Mouse (Mus musculus): ENCODE measurements at regions not wholly inside any gene's neighbourhood (a gene's known extent, or its start where the extent isn't known, plus 50 kb on each side); places are given as distances from the start of the nearest gene placed in this dataset.

DNA sequence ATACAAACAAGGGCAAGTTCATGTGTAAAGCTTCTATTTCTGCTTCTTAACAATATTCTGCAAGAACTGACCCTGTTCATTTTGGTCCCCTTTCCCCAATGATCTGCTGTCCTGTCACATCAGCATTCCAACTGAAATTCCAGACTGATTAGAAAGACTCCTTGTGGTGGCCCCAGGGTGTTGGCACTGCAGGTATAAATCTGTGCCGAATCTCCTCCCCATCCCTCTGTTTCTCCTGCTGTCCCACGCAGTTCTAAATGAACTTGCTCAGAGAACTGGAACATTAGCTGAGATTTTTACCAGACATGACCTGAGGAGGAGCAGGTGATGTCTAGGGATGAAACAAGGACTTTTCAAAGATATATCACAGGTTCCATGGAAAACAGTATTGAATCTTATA lies 467.7 kb downstream of the Pdha2 start:
- TF ChIP-seq FLI1 (IDR thresholded peaks at IDR 0.05; ENCODE audit: low read length) (no peak), GATA1 (IDR thresholded peaks at IDR 0.05; ENCODE audit: borderline replicate concordance, low read length) (no peak)
